Mouse (Mus musculus): Measurements from ENCODE around the gene Dnaja2. TPM values are rescaled to one million over a fixed set of nuclear protein-coding genes. Genes with fewer than 3 reads are reported as not detected.

Dnaja2 gene
- polyA plus RNA-seq, 1 experiment from 2014 or later = 212 TPM

DNA sequence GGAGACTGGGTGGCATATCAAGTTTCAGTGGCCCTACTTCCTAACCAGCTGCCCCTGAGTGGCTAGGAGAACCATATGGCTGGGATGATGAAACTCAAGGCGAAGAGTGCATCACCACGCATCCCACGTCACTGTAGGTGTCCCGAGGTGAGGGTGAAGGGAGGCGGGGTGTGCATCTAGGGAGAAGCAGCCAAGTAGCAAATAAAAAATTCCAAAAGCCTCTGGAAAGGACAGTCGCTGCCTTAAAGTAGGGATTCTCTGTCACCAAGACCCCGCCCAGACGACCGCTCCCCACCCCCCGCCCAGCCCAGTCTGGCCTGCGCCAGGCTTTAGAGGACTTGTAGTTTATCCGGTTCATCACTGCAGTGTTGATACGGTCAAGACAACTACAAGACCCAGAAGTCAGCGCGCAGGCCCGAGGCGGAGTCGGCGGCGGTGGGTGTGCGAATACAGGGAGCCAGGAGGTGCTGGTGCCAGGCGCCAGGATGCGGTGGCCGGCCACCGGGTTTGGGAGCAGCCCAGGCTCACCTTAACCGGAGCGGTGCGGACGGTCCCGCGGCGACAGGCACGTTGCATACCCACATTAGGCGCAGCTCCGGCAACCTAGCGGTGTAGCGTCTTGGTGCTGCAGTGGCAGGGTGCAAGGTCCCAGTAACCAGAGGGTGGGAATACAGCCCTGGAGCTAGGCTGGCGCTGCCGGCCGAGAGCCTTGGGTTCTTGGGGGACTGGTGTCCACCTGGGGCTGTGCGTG is 62.8 kb downstream of the Dnaja2 start, which contains the start of gene Gpt2:
TSS of gene Gpt2 (plus strand) at position 452 of the 751 bp plus-strand sequence.
- Histone ChIP-seq H3K4me1 (peaks cover 34% of the 10 kb centered on the region), H3K27me3 (replicated peaks; ENCODE audit: low read depth, poor library complexity, severe bottlenecking) (no peaks in the 10 kb centered on the region; the same call in 1 of the 2 replicates), H3K4me3 (peak within 1 kb of the TSS; percentile 86), H3K9me3 (no peaks in the 10 kb centered on the region), H3K36me3 (replicated peaks) (peaks cover 18% of the 10 kb centered on the region), H3K27ac (replicated peaks) (peak within 1 kb of the TSS; percentile 85)
- under 1% methylated on average over 41 of the region's 41 CpGs for WGBS
- DNase-seq (ENCODE audit: low spot score) = peak; percentile 97

DNA sequence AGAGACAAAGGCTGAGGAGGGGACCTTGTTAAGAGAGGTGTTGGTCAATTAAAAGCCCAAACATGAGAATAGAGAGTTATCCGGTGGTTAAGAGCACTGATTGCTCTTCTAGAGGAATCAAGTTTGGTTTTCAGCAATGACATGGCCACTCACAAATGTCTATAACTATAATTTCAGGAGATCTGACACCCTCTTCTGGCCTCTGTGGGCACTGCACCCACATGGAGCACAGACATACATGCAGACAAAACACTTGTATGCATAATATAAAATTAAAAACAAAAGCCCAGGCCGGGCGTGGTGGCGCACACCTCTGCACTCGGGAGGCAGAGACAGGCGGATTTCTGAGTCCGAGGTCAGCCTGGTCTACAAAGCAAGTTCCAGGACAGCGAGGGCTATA is 65.6 kb downstream of the Dnaja2 start:
- 94% methylated on average over 8 of the region's 8 CpGs for WGBS
- no peak for DNase-seq (ENCODE audit: low spot score)
- H3K4me3 ChIP-seq = no peak overlapping the region
- H3K27me3 ChIP-seq (replicated peaks; ENCODE audit: low read depth, poor library complexity, severe bottlenecking) = no peaks in the 10 kb centered on the region; the same call in 1 of the 2 replicates
- peaks cover under 1% of the 10 kb centered on the region; the same call in 1 of the 2 replicates for H3K36me3 ChIP-seq (replicated peaks)
- no peak overlapping the region for H3K27ac ChIP-seq (replicated peaks)
- H3K4me1 ChIP-seq = peaks cover 26% of the 10 kb centered on the region
- H3K9me3 ChIP-seq = no peaks in the 10 kb centered on the region

DNA sequence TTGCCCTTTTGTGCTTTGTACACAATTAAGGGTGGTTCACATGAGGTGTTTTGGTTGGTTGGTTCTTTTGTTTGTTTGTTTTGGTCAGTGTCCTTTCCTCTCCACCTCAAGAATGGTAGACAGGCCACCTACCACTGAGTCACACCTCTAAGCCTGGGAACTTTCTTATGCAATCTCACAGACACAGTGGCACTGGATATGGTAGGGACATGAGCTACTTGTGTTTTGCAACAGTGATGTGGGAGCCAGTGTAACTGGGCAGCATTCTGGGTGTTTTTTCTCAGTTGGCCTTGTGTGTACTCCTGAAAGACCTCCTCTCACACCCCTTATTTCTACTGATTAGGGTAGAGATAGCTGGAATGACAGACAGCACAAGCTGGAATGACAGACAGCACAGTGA is 66.5 kb downstream of the Dnaja2 start:
- DNase-seq (ENCODE audit: low spot score) = no peak
- Histone ChIP-seq H3K36me3 (replicated peaks) (no peaks in the 10 kb centered on the region), H3K4me1 (peaks cover 19% of the 10 kb centered on the region), H3K4me3 (no peak overlapping the region), H3K27ac (replicated peaks) (no peak overlapping the region), H3K27me3 (replicated peaks; ENCODE audit: low read depth, poor library complexity, severe bottlenecking) (no peaks in the 10 kb centered on the region; the same call in 1 of the 2 replicates), H3K9me3 (no peaks in the 10 kb centered on the region)

DNA sequence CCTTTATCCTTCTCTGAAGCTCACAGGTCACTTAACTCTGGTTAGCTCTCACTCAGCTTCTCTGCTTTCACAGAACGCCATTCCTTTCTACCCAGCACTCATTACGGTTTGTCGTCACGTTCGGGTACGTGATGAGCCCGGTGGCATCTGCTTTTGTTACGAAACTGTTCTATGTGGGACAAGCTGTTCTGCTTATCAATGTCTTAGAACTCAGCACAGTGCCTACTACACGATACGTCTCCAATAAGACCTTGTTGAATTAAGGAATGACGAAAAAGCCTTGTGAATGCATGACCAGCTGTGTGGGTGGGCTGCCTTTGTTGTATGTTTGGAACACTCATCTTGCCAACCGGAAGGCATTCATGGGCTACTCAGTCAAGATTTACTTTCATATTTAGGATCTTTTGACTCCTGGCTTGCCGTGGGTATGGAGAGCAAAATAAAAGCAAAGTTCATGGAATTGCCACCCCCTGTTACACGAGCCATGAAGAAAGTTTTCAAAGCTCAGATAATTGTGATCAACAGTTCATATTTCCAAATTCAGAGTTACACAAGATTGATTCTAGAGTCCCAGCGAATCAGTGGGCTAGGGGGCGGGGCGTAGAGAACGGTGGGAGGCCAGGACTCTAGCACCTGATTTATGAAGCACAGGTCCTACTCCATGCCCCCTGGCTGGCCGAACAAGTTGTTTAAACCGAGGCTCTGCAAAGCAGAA is 67.1 kb downstream of the Dnaja2 start:
- no peak for DNase-seq (ENCODE audit: low spot score)
- no peak overlapping the region for H3K4me3 ChIP-seq
- no peak overlapping the region for H3K27ac ChIP-seq (replicated peaks)
- no peaks in the 10 kb centered on the region for H3K36me3 ChIP-seq (replicated peaks)
- no peaks in the 10 kb centered on the region for H3K9me3 ChIP-seq
- no peaks in the 10 kb centered on the region for H3K27me3 ChIP-seq (replicated peaks; ENCODE audit: low read depth, poor library complexity, severe bottlenecking)
- 85% methylated on average over 20 of the region's 20 CpGs for WGBS
- H3K4me1 ChIP-seq = peaks cover 13% of the 10 kb centered on the region

Other genes starting within 250 kb of the Dnaja2 start
- 2.6 TPM in 2 replicates for gene Mylk3, start 169.0 kb downstream of the Dnaja2 start, polyA plus RNA-seq (2016; fragmentation: Nextera tagmentation; extraction: Ambion mirVana)
- gene 4921524J17Rik, start 122.5 kb downstream of the Dnaja2 start, polyA plus RNA-seq (2016; fragmentation: Nextera tagmentation; extraction: Ambion mirVana) = 43.3 and 44.4 TPM in 2 replicates
- gene Gpt2, start 62.8 kb downstream of the Dnaja2 start, polyA plus RNA-seq (2016; fragmentation: Nextera tagmentation; extraction: Ambion mirVana) = 47.8 and 48.7 TPM in 2 replicates
- gene Neto2, start 145.6 kb upstream of the Dnaja2 start, polyA plus RNA-seq (2016; fragmentation: Nextera tagmentation; extraction: Ambion mirVana) = 13.1 and 14.5 TPM in 2 replicates